Mouse (Mus musculus) spleen, adult 2 months (tissue): ENCODE measurements at regions not wholly inside any gene's neighbourhood (a gene's known extent, or its start where the extent isn't known, plus 50 kb on each side); places are given as distances from the start of the nearest gene placed in this dataset.

Experiments used
- DNase-seq, 2 experiments: peaks; one replicate each; pipeline versions ENCODE4 v3.0.0 to v3.0.0-alpha.2; 2012 to 2021; ENCODE audit warnings: low spot score in 2 of 2, low read depth in 1 of 2
- H3K27ac ChIP-seq: fragments of 200-500 bp; 2 replicates; pipeline ENCODE4 v1.5.1; 2012; ENCODE audit warnings: low read length, inconsistent platforms; ENCODE audit not compliant: insufficient read depth
- H3K27me3 ChIP-seq: fragments of 200-500 bp; 2 replicates; pipeline ENCODE4 v1.6.1; 2012; ENCODE audit warnings: mild to moderate bottlenecking, moderate library complexity, low read length, inconsistent platforms; ENCODE audit not compliant: control insufficient read depth, insufficient read depth
- H3K36me3 ChIP-seq: fragments of 200-500 bp; 2 replicates; pipeline ENCODE4 v1.6.1; 2012; ENCODE audit warnings: mild to moderate bottlenecking, low read length, inconsistent platforms; ENCODE audit not compliant: control insufficient read depth, insufficient read depth
- H3K4me1 ChIP-seq: fragments of 200-500 bp; 2 replicates; pipeline ENCODE4 v1.6.1; 2011; ENCODE audit warnings: inconsistent platforms; ENCODE audit not compliant: control insufficient read depth, insufficient read depth, insufficient read length
- H3K4me3 ChIP-seq: fragments of 200-500 bp; 2 replicates; pipeline ENCODE4 v1.5.1; 2011; ENCODE audit warnings: mild to moderate bottlenecking, inconsistent platforms; ENCODE audit not compliant: insufficient read depth, insufficient read length; ENCODE audit errors: extremely low read depth
- CTCF ChIP-seq: fragments of 200-500 bp; IDR thresholded peaks from 2 replicates; pipeline ENCODE4 v1.5.1; 2011; ENCODE audit warnings: mild to moderate bottlenecking, inconsistent platforms; ENCODE audit not compliant: insufficient read depth, insufficient read length, insufficient replicate concordance; ENCODE audit errors: extremely low read depth
- POLR2A ChIP-seq: fragments of 200-500 bp; IDR thresholded peaks from 2 replicates; pipeline ENCODE4 v1.6.1; 2011; ENCODE audit warnings: low read depth, low read length, inconsistent platforms
- WGBS: fragments of 180-500 bp; shearing (Covaris S2); methylation state at CpG from one replicate; pipeline ENCODE4 v1.1.7; 2018; 5-methylcytosine and 5-hydroxymethylcytosine counted together

GRCm38 (mm10) chr9:24878384-24879174 lies 104.5 kb upstream of the Tbx20 start:
- Histone ChIP-seq H3K27ac (no peak overlapping the region), H3K27me3 (no peaks in the 10 kb centered on the region), H3K36me3 (no peaks in the 10 kb centered on the region), H3K4me3 (no peak overlapping the region), H3K4me1 (no peaks in the 10 kb centered on the region)
- DNase-seq = no peak
- TF ChIP-seq POLR2A = no peak
- no peak for TF ChIP-seq CTCF
- WGBS = 77% methylated on average over 8 of the region's 8 CpGs

- no peak for DNase-seq
- 15% methylated on average over 1 of the region's 1 CpGs for WGBS
- no peaks in the 10 kb centered on the region for H3K36me3 ChIP-seq
- no peaks in the 10 kb centered on the region for H3K27me3 ChIP-seq
- no peak for TF ChIP-seq CTCF
- no peak for TF ChIP-seq POLR2A
- H3K27ac ChIP-seq = no peak overlapping the region
- no peaks in the 10 kb centered on the region for H3K4me1 ChIP-seq
- no peak overlapping the region for H3K4me3 ChIP-seq
Measured at GRCm38 (mm10) chr9:24879662-24880061, 105.6 kb upstream of the Tbx20 start.

- no peak for TF ChIP-seq CTCF
- TF ChIP-seq POLR2A = no peak
- no peaks in the 10 kb centered on the region for H3K4me1 ChIP-seq
- WGBS = 68% methylated on average over 3 of the region's 3 CpGs
- no peak overlapping the region for H3K27ac ChIP-seq
- no peaks in the 10 kb centered on the region for H3K36me3 ChIP-seq
- DNase-seq = no peak
- no peak overlapping the region for H3K4me3 ChIP-seq
- no peaks in the 10 kb centered on the region for H3K27me3 ChIP-seq
Measured at GRCm38 (mm10) chr9:24884011-24884410, 109.9 kb upstream of the Tbx20 start.

GRCm38 (mm10) chr9:24888282-24888681 lies 114.2 kb upstream of the Tbx20 start:
- no peak for TF ChIP-seq POLR2A
- TF ChIP-seq CTCF = no peak
- Histone ChIP-seq H3K36me3 (no peaks in the 10 kb centered on the region), H3K27ac (no peak overlapping the region), H3K27me3 (no peaks in the 10 kb centered on the region), H3K4me3 (no peak overlapping the region), H3K4me1 (no peaks in the 10 kb centered on the region)
- DNase-seq = no peak
- WGBS = 83% methylated on average over 9 of the region's 9 CpGs

- no peak for DNase-seq
- no peak overlapping the region for H3K4me3 ChIP-seq
- 85% methylated on average over 13 of the region's 13 CpGs for WGBS
- H3K27ac ChIP-seq = no peak overlapping the region
- TF ChIP-seq POLR2A (no peak), CTCF (no peak)
- no peaks in the 10 kb centered on the region for H3K27me3 ChIP-seq
- no peaks in the 10 kb centered on the region for H3K36me3 ChIP-seq
- no peaks in the 10 kb centered on the region for H3K4me1 ChIP-seq
Measured at GRCm38 (mm10) chr9:24896498-24897261, 122.6 kb upstream of the Tbx20 start.

- Histone ChIP-seq H3K36me3 (no peaks in the 10 kb centered on the region), H3K27ac (no peak overlapping the region), H3K4me3 (no peak overlapping the region), H3K4me1 (no peaks in the 10 kb centered on the region), H3K27me3 (no peaks in the 10 kb centered on the region)
- no peak for DNase-seq
- 55% methylated on average over 7 of the region's 7 CpGs for WGBS
- TF ChIP-seq POLR2A = no peak
- no peak for TF ChIP-seq CTCF
Measured at GRCm38 (mm10) chr9:24899206-24899928, 125.3 kb upstream of the Tbx20 start.

- Histone ChIP-seq H3K36me3 (no peaks in the 10 kb centered on the region), H3K27me3 (no peaks in the 10 kb centered on the region), H3K4me3 (no peak overlapping the region), H3K27ac (no peak overlapping the region), H3K4me1 (no peaks in the 10 kb centered on the region)
- no peak for DNase-seq
- TF ChIP-seq CTCF (no peak), POLR2A (no peak)
- WGBS = 76% methylated on average over 5 of the region's 5 CpGs
Measured at GRCm38 (mm10) chr9:24903706-24904105, 129.6 kb upstream of the Tbx20 start.
